Mouse (Mus musculus) kidney, embryonic 16.5 days (tissue): ENCODE measurements around the gene Ccnk. TPM values are rescaled to one million over a fixed set of nuclear protein-coding genes. Genes with fewer than 3 reads are reported as not detected.

Experiments
- ATAC-seq: fragments of 200-750 bp; cut with Nextera tagmentation; 2 replicates; pipeline ENCODE4 v1.8.0; 2017; ENCODE audit warnings: moderate TSS enrichment; ENCODE audit not compliant: low FRiP score, low TSS enrichment
- H3K27ac ChIP-seq: fragments of 300-500 bp; sonication (generic); 2 replicates; pipeline ENCODE4 v1.5.1; 2014; ENCODE audit warnings: low read length
- H3K27me3 ChIP-seq: fragments of 300-500 bp; sonication (generic); 2 replicates; pipeline ENCODE4 v1.6.1; 2014; ENCODE audit warnings: low read length, control low read depth, mixed read lengths; ENCODE audit not compliant: insufficient read depth
- H3K36me3 ChIP-seq: fragments of 300-500 bp; sonication (generic); 2 replicates; pipeline ENCODE4 v1.6.1; 2014; ENCODE audit warnings: low read length, control low read depth, mixed read lengths; ENCODE audit not compliant: insufficient read depth
- H3K4me1 ChIP-seq: fragments of 300-500 bp; sonication (generic); 2 replicates; pipeline ENCODE4 v1.6.1; 2014; ENCODE audit warnings: low read length, control low read depth, mixed read lengths; ENCODE audit not compliant: insufficient read depth
- H3K4me2 ChIP-seq: fragments of 300-500 bp; sonication (generic); replicated peaks from 2 replicates; pipeline ENCODE4 v1.6.1; 2014; ENCODE audit warnings: low read depth, low read length
- H3K4me3 ChIP-seq: fragments of 300-500 bp; sonication (generic); 2 replicates; pipeline ENCODE4 v1.5.1; 2014; ENCODE audit warnings: mild to moderate bottlenecking, low read length
- H3K9ac ChIP-seq: fragments of 300-500 bp; sonication (generic); replicated peaks from 2 replicates; pipeline ENCODE4 v1.6.1; 2014; ENCODE audit warnings: low read length
- H3K9me3 ChIP-seq: fragments of 300-500 bp; sonication (generic); 2 replicates; pipeline ENCODE4 v1.6.1; 2016; ENCODE audit warnings: low read length, control low read depth
- WGBS: fragments of 180-500 bp; shearing (Covaris S2); extraction: QIAGEN DNeasy Blood & Tissue Kit; methylation state at CpG from one replicate; pipeline ENCODE4 v1.1.7; 2014; 5-methylcytosine and 5-hydroxymethylcytosine counted together
- polyA plus RNA-seq: library from polyadenylated mRNA; unstranded; fragments of >200 nt; fragmentation: Nextera tagmentation; extraction: Ambion mirVana; gene quantifications from 2 replicates; pipeline ENCODE4 v1.2.1, GENCODE M21; 2015

Ccnk gene
- polyA plus RNA-seq = 2.4 and 3.1 TPM in 2 replicates

DNA sequence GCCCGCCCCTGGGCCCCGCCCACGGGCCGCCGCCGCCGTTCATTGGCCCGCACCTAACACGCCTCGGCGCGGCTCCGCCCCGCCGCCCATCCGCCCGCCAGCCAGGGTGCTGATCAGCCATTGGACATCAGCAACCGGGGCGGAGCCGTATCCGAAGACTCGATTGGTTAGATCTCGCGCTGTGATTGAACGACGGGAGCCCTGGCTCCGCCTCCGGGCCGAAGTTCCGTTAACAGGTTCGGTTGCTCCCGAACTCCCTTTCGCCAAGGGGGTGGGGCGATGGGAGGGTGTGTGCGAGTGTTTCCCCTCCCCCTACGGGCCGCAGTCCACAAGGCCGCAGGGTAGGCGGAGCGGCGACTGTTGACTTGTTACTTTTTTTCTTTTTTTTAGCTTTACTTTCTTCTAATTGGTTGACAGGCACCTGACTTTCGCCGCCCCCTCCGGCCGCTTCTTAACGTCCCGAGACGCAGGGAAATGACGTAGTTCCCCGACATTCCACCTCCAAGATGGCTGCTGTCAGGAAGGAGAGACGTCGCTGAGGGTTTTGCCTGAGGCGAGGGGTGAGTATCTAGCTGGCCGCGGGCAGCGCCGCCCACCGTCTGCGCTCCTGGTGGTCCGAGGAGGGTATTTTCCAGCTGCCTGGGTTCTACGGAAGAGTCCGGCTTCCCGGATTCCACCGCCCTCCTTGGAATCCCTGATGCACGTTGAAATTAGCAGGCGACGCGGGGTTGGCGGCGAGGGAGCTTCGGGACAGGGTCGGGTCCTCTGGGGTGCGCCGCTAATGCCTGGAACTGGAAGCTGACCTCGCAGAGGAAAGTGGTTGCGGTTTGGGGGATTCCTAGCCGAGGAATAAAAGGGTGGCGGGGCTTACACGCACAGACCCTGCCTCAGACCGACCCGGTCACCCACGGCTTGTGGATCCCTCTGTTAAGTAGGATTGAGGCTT, at the start of gene Ccnk:
TSS of gene Ccnk (plus strand) at position 259 of the 946 bp plus-strand sequence.
- H3K4me3 ChIP-seq = peak within 1 kb of the TSS; percentile 99
- peak within 1 kb of the TSS; percentile 87 for H3K27ac ChIP-seq
- peak; percentile 98 for ATAC-seq
- under 1% methylated on average over 73 of the region's 82 CpGs for WGBS
- peaks cover 4% of the 10 kb centered on the region; the same call in 1 of the 2 replicates for H3K36me3 ChIP-seq
- H3K27me3 ChIP-seq = no peaks in the 10 kb centered on the region
- H3K9ac ChIP-seq = peak within 1 kb of the TSS; percentile 98
- peaks cover 23% of the 10 kb centered on the region for H3K4me1 ChIP-seq
- no peaks in the 10 kb centered on the region for H3K9me3 ChIP-seq
- peak within 1 kb of the TSS; percentile 81 for H3K4me2 ChIP-seq

DNA sequence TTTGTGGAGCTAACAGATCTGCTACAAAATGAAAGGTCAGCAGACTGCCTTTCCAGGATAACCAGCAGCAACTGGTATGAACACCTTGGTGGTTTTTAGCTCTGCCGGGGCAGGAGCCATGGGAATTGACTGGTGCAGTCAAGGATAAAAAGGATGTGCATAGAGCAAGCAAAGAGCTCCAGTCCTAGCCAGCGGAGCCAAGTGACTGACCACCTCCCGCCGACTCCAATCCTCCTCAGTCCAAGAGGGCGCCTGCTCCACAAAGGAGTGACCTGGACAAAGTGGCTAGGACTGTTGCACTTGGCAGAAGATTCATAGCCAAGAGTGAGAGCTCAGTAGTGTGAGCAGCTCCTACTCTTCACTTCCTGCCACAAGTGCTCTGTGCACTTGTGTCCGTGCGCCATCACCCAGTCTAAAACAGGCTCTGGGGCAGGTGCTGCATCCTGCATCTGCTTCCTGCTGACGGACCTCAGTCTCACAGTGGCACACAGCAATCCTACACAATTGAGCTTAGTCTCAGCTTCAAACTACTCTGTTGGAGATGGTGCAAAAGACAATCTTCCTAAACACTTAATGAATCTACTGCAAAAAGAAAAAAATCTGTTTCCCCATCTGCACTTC, 46.8 kb upstream of the Ccnk start:
- ATAC-seq = 0 out of 2 replicates have a peak, but pooled peaks have one; percentile 49
- H3K4me2 ChIP-seq = no peak overlapping the region
- 0 out of 2 replicates have a peak, but pooled peaks cover 7% of the 10 kb centered on the region for H3K4me1 ChIP-seq
- H3K4me3 ChIP-seq = no peak overlapping the region
- H3K27me3 ChIP-seq = no peaks in the 10 kb centered on the region
- 84% methylated on average over 8 of the region's 8 CpGs for WGBS
- H3K9ac ChIP-seq = no peak overlapping the region
- no peaks in the 10 kb centered on the region for H3K9me3 ChIP-seq
- H3K36me3 ChIP-seq = peaks cover 28% of the 10 kb centered on the region
- H3K27ac ChIP-seq = peak overlapping the region; percentile 11; the same call in 1 of the 2 replicates

DNA sequence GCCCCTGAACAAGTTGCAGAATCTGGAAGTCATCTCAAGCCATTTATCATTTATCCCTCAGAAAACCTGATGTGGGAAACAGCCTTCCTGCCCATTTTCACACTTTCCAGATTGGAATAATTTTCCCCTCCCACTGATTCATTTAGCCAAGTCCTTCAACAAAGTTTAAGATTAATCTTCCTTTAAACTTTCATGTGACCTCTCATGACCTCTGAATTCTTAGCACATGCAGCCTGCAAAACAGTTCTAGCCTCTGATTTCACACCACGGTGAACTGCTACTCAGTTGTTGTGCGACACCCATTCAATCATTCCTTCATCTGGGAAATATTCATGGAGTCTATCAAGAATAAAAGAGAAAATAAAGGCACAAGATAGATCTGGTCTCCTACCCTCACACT, 46.2 kb upstream of the Ccnk start:
- no peak overlapping the region for H3K4me2 ChIP-seq
- no peaks in the 10 kb centered on the region for H3K27me3 ChIP-seq
- WGBS = 67% methylated on average over 2 of the region's 2 CpGs
- 0 out of 2 replicates have a peak, but pooled peaks cover 7% of the 10 kb centered on the region for H3K4me1 ChIP-seq
- H3K9ac ChIP-seq = no peak overlapping the region
- no peak for ATAC-seq
- peaks cover 25% of the 10 kb centered on the region for H3K36me3 ChIP-seq
- no peak overlapping the region; the same call in 1 of the 2 replicates for H3K27ac ChIP-seq
- H3K4me3 ChIP-seq = no peak overlapping the region
- H3K9me3 ChIP-seq = no peaks in the 10 kb centered on the region

DNA sequence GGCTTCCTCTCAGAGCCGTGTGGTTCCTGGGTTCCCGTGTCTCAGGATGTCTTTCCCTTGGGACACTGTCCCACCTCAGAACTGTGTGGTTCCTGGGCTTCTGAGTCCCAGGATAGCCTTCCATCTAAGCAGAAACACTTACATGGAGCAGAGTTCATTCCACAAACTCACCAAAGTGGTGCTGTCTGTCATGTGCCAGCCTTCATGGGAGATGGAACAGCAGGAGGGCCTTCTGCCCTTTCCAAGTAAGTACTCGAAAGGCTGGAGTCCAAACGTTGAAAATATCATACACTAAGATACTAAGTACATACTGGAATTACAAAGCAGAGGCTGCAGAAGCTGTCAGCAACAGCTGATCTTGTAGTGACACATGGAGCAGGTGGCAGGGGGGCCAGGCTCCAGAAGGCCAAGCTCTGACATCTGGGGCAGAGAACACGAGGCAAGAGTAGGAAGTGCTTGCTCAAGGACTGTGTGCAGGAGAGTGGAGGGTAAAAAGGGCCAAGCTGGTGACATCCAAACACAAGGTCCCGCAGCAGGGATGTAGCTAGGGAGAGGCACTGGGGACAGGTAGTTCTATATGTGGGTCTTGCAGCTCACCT, 43.7 kb upstream of the Ccnk start:
- H3K4me2 ChIP-seq = no peak overlapping the region
- H3K27me3 ChIP-seq = no peaks in the 10 kb centered on the region
- 0 out of 2 replicates have a peak, but pooled peaks cover 7% of the 10 kb centered on the region for H3K4me1 ChIP-seq
- WGBS = 73% methylated on average over 6 of the region's 6 CpGs
- H3K9ac ChIP-seq = no peak overlapping the region
- no peak for ATAC-seq
- H3K9me3 ChIP-seq = no peaks in the 10 kb centered on the region
- no peak overlapping the region for H3K27ac ChIP-seq
- peaks cover 13% of the 10 kb centered on the region for H3K36me3 ChIP-seq
- H3K4me3 ChIP-seq = no peak overlapping the region

DNA sequence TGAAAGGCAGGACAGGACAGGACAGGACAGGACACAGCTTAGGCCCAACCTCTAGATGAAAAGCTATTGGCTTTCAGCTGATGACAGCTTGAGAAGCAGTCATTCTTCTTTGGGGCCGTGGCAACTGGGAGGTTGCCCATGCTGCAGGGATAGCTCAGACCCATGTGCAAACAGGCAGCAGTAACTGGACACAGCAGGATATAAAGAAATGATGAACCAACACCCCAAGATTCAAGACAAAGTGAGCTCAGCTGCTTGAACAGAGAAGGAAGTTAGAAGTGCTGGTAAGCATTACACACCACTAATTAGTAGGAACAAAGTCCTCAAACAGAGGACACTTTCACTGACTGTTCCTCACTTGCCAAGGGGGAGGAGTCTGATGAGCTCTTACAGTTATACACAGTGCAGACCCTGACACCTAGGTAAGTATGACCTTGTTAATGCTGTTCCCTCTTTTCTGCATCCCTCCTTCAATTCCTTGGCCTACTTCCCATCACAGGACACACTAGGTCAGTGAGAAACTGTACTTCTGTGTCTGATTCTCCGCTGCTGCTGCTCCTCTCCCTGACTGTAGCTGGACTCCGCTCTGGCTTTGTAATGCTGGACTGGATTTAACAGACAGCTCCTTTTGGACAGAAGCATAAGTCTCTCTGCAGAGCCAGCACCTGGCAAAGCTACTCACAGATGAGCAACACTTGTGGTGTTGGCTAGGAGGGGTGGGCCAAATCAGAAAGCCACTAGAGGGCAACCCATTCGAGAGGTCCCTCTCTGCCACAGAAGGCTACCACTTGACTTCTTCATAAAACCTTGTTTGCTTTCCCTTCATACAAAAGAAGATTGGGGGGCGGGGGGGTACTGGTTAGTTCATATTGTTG, 35.5 kb upstream of the Ccnk start:
- no peaks in the 10 kb centered on the region for H3K27me3 ChIP-seq
- WGBS = 85% methylated on average over 5 of the region's 5 CpGs
- peaks cover 18% of the 10 kb centered on the region for H3K36me3 ChIP-seq
- no peak overlapping the region for H3K9ac ChIP-seq
- no peaks in the 10 kb centered on the region for H3K9me3 ChIP-seq
- no peak overlapping the region for H3K4me2 ChIP-seq
- H3K4me3 ChIP-seq = no peak overlapping the region
- no peak for ATAC-seq
- no peak overlapping the region for H3K27ac ChIP-seq
- H3K4me1 ChIP-seq = no peaks in the 10 kb centered on the region

DNA sequence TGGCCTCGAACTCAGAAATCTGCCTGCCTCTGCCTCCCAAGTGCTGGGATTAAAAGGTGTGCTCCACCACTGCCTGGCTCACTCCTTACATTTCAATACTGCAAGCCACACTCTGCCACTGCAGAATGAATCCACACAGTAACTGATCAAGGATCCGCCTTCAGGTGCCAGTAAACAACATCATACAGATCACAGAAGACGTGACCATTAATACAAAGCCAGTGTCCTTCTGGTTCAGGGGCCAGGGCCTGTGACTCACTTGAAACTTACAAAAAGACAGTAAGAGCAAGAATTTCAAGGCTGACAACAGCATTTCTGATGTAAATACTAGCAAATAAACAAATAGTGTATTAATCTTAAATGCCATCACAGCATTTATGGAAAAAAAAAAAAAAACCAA, 34.2 kb upstream of the Ccnk start:
- ATAC-seq = no peak
- H3K36me3 ChIP-seq = peaks cover 23% of the 10 kb centered on the region

DNA sequence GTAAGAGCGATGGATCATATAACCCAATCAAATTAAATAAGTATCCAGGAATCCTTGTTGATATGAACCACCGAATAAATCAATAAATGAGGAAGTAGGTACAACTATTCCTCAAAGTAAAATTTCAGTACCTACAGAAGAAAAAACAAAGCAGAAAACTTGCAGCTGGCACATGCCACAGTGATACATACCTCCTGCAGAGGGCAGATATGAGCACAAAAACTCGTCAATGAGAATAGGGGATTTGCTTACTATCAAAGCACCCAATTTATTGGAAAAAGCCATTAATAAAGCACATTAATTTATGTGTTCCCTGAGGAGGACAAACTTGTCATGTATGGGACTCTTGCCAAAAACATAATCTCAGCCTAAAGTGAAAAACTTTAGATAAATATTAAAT, 29.6 kb upstream of the Ccnk start:
- H3K4me3 ChIP-seq = no peak overlapping the region
- 71% methylated on average over 3 of the region's 3 CpGs for WGBS
- ATAC-seq = no peak
- no peaks in the 10 kb centered on the region for H3K27me3 ChIP-seq
- no peaks in the 10 kb centered on the region for H3K9me3 ChIP-seq
- no peak overlapping the region for H3K4me2 ChIP-seq
- H3K36me3 ChIP-seq = peaks cover 23% of the 10 kb centered on the region
- no peak overlapping the region for H3K27ac ChIP-seq
- H3K4me1 ChIP-seq = no peaks in the 10 kb centered on the region
- no peak overlapping the region for H3K9ac ChIP-seq

More for the DNA sequence above, 34.2 kb upstream of the Ccnk start:
- 93% methylated on average over 3 of the region's 3 CpGs for WGBS
- H3K4me2 ChIP-seq = no peak overlapping the region
- H3K9ac ChIP-seq = no peak overlapping the region
- H3K4me3 ChIP-seq = no peak overlapping the region
- no peaks in the 10 kb centered on the region for H3K27me3 ChIP-seq
- H3K4me1 ChIP-seq = no peaks in the 10 kb centered on the region
- no peak overlapping the region for H3K27ac ChIP-seq
- no peaks in the 10 kb centered on the region for H3K9me3 ChIP-seq

DNA sequence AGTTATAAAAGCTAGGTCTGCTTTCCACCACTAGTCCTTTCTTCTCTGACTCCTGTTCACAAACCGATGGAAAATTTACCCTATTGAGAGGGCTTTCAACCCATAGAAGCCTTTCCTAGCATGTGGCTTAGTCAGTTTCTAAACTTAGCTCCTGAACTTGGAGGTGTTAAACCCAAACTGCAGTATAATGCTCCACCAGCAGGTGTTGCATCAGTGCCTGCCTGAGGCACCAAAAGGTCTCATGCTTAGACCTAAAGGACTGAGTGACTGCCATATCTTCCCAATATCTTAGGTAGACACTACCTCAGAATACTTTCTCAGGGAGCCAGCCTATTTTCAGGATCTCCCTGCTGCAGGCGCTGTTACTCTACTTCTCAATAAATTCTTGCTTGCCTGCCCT, 26.6 kb upstream of the Ccnk start:
- H3K4me3 ChIP-seq = no peak overlapping the region
- 97% methylated on average over 2 of the region's 2 CpGs for WGBS
- no peak for ATAC-seq

DNA sequence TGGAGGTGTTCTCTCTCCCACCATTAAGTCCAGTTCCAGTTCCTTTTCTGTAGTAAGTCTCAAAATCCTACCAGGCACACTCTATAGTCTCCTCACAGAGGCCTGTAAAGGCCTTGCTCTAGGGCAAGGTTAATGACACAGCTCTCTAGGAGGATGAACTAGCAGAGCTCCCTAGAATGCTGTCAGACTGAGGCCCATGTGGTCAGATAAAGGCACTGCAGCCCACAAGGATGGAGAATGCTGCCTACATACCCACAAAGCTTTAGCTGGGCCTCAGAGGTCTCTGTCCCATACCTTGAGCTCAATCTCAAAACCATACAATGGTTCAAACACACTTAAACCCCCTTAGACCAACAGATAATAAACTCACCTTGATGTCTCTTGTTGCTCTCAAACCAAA, 19.5 kb upstream of the Ccnk start:
- Histone ChIP-seq H3K4me1 (no peaks in the 10 kb centered on the region), H3K27ac (no peak overlapping the region), H3K27me3 (no peaks in the 10 kb centered on the region), H3K36me3 (peaks cover 19% of the 10 kb centered on the region), H3K9me3 (no peaks in the 10 kb centered on the region), H3K4me3 (no peak overlapping the region), H3K4me2 (no peak overlapping the region), H3K9ac (no peak overlapping the region)
- no peak for ATAC-seq

More for the DNA sequence above, 26.6 kb upstream of the Ccnk start:
- no peaks in the 10 kb centered on the region for H3K27me3 ChIP-seq
- peaks cover 30% of the 10 kb centered on the region for H3K36me3 ChIP-seq
- H3K4me1 ChIP-seq = no peaks in the 10 kb centered on the region
- no peaks in the 10 kb centered on the region for H3K9me3 ChIP-seq
- H3K9ac ChIP-seq = no peak overlapping the region
- no peak overlapping the region for H3K4me2 ChIP-seq
- H3K27ac ChIP-seq = no peak overlapping the region
